Mouse (Mus musculus) embryonic fibroblast, embryonic 13.5 days (primary cell): ENCODE results near the gene Slc39a11.

Experiments
- CTCF ChIP-seq: IDR thresholded peaks from 2 replicates; pipeline ENCODE4 v1.5.1; 2011; ENCODE audit warnings: mild to moderate bottlenecking, control low read depth, low read length, moderate library complexity, borderline replicate concordance; ENCODE audit not compliant: insufficient read depth
- POLR2A ChIP-seq: IDR thresholded peaks from 2 replicates; pipeline ENCODE4 v1.6.1; 2011; ENCODE audit warnings: low read depth, mild to moderate bottlenecking, control low read depth, low read length, moderate library complexity

DNA sequence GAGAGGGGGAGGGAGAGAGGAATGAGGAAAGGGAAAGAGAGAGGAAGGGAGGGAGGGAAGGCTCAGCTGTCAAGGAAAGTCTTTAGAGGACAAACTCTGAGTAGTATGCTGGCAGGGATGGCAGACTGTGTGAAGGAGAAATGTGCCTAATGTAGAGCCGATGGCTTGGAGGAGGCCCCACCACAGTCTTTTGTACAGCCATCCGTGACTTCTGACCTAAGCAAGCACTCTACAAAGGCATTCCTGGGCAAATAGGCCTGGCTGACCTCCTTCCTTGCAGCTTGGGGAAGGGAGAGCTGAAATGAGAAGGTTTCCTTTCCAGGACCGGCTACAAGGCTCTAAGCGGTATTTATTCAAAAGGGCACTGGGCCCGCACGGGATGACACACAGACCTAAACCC, 395.2 kb downstream of the Slc39a11 start:
- TF ChIP-seq CTCF (no peak), POLR2A (no peak)
